Mouse (Mus musculus) spleen, adult 18-20 months (tissue): Measurements from ENCODE around the gene Rgl2.
"Not testable (repeated sequence)": the region's sequence is repeated elsewhere in the genome, so short reads cannot be mapped to it uniquely, and the experiment has no call there.

Experiments
- DNase-seq, 2 experiments: peaks; one replicate each; pipeline ENCODE4 v3.0.0; 2022; ENCODE audit warnings: mixed read lengths in 2 of 2

The Rgl2 gene

DNA sequence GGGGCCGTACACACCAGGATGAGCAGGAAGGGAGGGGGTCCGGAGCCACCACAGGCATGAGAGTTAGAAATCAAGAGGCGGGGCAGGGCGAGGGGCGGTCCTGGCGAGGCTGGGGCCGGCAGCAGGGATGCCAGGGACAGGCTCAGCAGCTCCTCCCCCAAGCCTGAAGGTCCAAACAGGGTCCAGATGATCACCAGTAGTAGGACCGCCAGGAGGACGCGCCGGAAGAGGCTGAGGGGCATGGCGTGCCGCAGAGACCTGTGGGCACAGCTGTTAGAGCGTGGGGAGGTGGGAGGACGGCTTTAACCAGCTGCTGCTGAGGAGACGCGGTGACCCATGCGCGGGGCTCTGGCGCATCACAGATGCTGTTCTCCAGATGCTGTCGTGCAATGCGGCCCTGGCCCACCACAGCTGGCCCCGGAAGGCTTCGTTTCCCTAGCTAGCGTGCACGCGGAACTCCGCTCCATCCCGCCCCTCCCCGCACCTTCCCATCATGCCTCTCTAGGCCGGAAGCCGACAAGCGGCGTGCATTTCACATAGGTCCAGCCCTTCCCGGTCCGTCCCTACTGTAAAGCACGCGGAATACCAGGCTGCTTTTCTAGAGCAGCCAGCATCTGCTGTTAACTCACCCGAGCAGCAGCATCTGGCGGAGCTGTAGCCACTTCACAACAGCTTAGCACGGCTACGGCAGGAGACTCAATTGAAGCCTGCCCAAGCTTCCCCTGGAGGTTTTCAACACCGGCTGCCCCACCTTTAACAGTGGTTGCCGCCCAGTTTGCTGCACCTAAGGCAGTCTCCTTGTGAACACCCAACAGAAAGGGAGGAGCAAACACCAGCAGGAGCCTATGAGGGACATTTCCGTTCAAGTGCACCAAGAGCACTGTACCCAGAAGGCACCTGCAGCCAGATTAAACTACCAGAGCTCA, 21.9 kb downstream of the Rgl2 start, which contains the start of gene B3galt4:
B3galt4 (minus strand) TSS at position 468 of the 926 bp plus-strand sequence.
- DNase-seq = peak; percentile 71 to 77

DNA sequence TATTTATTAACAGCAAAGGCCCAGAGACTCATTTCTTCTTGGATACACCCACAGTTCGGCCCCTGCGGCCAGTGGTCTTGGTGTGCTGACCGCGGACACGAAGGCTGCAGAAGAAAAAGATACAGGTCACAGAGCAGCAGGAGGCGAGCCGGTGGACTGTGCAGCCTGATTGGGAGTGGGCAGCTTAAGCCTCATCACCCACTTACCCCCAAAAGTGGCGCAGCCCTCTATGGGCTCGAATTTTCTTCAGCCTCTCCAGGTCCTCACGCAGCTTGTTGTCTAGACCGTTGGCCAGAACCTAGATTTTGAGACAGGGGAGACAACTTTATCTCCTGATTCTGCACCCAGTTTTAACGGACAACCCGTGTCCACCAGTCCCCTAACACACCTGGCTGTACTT, 22.7 kb downstream of the Rgl2 start:
- DNase-seq = not testable (repeated sequence)

DNA sequence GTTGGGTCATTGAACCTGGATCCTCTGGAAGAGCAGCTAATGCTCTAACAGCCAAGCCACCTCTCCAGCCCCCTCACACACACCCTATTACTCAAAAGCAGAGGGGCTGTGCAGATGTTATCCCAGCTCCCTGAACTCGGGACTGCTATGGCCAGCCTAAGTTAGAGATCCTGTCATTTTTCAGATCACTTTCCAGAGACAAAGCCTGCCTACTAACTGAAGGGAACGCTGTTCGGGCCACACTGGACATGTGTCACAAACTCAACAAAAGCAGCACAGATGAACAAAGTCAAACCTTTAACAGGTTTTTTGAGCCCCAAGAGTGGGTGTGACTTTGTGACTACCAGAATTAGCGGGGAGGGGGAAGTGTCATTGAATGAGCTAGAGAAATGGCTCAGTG, 23.5 kb downstream of the Rgl2 start:
- DNase-seq = no peak

DNA sequence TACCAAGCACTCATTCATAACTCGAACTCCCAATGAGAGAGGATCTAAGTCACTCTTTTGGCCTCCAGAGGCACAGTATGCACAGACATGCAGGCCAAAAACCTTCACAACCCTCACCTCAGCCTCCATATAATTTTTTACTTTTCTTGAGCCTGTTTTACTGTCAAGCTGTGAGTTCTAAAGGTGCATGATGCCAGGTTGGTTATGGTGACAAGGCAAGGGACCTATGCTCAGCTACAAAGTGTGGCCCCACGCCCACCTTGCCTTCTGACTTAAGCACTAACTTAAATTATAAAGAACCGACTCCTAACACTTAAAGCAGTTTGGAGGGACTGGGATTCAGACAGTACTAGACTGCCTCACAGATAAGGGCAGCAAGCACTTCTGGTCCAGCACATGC, 24.0 kb downstream of the Rgl2 start:
- no peak for DNase-seq

DNA sequence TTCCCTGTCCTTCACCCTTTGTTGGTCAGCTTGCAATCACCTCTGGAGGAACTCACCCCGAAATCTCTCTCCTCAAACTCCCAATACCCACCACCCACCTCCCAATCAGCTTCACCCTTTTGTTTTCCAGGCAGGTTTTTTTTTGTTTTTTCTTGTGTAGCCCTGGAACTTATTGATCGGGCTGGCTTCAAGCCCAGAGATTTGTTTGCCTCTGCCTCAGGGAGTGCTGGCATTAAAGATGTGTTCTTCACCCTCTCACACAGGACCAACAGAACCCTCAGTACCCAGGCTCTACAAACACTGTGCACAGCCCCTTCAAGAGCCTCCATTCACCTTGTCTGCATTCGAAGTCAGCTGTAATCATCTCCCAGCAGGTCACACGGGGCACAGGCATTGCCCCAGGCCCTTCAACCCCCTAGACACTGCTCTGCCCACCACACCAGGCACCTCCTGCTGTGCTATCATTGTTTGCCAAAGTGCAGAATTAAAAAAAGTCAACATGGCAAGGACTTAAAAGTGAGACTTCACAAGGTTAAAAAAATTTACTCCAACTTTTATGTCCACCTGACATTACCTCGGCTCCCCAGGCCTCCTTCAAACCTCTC, 24.7 kb downstream of the Rgl2 start:
- DNase-seq = no peak

DNA sequence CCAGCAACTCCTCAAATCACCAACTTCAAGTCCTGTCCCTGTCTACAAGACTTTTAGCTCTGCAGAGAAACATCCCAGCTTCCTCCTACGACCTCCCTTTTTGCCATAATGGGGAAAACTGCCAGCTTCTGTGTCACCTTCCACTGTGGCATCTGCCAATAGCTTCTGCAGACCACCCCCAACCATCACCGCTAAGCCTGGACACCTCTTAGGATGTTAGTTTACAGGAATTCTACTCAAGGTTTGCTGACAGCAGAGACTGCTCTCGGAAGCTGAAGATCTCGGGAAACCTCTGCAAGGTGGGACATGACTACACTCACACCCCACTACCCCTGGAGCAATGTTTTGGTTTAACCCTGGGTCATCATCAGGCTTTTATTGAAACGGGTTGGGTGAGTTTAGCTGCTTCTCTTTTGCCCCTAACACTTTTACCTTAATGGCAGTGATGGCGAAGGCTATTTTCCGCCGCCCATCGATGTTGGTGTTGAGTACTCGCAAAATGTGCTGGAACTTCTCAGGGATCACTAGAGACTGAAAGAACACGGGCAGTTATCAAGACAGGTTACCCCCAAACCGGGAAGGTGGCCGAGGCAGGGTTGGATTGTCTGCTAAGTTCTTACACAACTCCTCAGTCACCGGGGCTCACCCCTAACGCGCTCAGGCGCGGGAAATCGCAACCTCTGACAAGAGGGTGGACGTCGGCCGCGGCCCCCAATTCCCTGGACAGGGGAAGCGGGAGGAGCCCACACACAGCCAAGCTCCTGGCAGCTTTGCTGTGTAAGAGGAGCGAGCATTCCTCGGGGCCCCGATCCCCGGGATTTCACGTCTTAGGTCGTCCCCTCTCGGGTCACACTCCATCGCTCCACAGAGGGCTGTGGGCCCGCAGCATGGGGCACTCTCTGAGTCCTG, 25.6 kb downstream of the Rgl2 start:
- DNase-seq = no peak

DNA sequence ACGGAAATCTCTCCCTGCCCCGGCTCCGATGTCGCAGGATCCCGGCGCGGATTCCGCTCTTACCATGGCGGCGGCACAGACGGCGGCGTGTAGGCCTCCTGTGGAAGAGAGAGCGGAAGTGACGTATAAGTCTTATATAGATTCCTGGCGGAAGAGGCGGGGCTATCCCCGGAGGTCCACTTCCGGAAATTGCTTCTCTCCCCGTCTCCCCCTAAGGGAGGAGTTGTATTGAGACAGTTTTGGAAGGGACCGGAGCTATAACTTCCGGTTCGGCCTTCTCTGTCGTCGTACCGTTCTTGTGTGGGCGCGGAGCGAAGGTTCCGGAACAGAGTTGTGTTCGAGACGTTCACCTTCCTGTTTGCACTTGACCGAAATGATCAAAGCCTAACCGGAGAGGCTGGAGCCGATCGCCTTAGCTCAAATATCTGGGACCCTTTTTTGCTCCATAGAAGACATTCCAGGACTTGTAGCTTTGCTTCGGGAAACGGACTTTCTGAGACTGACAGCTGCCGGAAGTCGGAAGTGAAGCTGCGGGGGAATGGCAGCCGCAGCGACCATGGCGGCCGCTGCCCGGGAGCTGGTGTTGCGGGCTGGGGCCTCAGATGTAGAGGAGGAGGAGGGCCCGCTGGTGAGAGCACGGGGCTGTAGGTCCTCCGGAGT, 26.3 kb downstream of the Rgl2 start, which contains the start of the genes Vps52 and Rps18:
Vps52 (plus strand) TSS at position 258 of the 660 bp plus-strand sequence.
Rps18 (minus strand) TSS at position 447 of the 660 bp plus-strand sequence.
- DNase-seq = peak; percentile 89 to 96

DNA sequence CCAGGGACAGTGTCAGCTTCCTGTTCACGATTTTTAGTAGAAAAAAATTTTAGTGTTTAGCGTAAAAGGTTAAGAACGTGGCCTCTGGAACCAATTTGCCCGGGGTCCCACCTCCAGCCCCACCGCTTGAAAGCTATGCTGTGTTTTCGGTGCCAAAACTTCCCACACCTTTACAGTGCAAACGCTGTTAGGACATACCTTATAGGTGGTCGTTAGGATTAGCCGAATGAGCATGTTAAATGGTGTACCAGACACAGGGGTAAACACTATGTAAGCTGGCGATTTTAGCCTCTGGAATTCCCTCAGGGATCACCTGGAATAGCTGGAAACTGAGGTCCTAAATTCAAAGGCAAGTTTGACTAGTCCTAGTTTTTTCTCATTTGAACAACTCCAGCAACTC, 27.0 kb downstream of the Rgl2 start:
- no peak for DNase-seq

DNA sequence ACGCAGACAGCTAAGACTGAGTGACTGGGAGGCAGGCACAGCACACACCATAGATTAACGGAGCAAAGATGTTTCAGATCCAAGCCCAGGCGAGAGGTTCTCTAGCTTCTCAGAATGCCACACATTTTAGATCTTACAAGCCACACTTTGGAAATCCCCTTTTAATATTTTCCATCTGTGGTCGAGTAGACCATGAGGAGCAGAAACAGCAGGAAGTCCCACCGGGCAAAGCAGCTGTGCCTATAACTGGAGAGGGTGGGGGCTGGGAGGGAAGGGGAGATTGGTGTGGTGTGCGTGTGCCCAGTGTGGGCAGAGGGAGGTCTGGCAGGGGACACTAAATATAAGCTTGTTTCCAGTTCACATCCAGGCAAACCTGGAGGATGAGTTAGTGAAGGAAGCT, 28.1 kb downstream of the Rgl2 start:
- DNase-seq = no peak

DNA sequence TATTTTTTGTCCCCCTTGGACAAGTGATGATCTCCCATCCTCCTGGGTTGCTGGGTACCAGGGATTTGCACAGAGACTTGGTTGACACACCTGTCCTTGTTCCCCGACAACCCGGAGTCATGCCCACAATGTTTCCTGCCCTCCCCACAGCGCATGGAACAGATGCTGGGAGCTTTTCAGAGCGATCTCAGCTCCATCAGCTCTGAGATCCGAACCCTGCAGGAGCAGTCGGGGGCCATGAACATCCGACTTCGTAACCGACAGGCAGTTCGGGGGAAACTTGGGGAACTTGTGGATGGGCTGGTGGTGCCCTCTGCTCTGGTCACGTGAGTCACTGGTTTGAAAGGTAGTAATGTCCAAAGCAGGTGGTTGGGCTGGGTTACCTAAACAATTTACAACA, 29.1 kb downstream of the Rgl2 start:
- DNase-seq = no peak

DNA sequence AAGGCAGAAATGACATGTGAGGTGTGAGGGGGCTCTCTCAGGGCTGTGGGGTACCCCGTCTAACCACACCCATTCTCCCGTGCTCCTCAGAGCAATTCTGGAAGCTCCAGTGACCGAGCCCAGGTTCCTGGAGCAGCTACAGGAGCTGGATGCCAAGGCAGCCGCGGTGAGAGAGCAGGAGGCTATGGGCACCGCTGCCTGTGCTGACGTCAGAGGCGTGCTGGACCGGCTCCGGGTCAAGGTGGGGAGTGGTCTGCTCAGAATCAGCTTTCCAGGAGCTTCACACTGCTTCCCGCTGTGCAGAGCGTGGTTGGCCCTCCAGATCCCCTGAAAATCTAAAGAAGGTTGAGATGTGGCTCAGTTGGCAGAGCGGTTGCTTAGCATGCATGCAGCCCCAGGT, 29.8 kb downstream of the Rgl2 start:
- DNase-seq = no peak

DNA sequence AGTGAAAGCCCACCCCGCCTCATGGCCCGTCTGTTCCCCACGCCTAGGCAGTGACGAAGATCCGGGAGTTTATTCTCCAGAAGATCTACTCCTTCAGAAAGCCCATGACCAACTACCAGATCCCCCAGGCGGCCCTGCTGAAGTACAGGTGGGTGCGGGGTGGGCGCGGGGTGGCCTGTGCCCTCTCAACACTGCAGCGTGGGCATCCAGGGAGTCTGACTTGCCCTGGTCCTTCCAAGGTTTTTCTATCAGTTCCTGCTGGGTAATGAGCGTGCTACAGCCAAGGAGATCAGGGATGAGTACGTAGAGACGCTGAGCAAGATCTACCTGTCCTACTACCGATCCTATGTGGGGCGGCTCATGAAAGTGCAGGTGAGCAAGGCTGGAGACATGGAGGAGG, 30.6 kb downstream of the Rgl2 start:
- no peak for DNase-seq

DNA sequence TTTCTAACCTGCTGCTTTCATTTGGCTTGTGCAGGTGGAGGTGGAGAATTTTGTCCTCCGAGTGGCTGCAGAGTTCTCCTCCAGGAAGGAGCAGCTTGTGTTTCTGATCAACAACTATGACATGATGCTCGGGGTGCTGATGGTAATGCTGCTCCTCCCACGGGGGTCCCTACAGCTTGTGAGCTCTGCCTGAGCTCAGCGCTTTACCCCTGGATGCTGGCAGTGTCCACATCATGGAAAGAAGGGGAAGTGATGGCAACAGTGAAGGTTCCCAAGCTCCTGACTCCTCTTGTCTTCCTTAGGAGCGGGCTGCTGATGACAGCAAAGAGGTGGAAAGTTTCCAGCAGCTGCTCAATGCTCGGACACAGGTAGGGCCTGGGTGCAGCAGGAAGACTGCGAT, 33.5 kb downstream of the Rgl2 start:
- DNase-seq = no peak

DNA sequence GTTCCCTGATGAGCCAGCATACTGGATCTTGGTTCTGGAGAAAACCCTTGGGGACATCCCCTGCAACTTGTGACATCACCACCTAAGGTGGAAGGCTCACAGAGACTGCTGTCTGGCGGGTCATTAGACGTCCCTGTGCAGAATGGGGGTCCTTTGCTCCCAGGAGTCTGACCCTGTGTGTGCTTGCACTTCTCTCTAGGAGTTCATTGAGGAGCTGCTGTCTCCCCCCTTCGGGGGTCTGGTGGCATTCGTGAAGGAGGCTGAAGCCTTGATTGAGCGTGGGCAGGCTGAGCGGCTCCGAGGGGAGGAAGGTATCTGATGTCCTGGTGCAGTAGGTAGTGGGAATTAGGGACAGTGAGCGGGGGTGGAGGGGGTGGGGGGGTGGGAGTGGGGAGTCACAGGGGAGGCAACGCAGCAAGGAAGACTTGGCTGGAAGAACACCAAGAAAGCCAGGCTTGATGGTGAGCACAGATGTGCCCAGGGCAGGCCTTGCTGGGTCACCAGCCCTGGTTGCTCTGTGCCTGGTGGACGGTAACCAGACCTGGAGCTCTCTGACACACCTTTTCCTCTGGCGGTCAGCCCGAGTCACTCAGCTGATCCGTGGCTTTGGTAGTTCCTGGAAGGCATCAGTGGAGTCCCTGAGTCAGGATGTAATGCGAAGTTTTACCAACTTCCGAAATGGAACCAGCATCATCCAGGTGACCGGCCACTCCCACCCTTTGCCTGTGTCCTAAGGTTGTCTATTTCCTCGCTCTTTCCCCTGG, 35.9 kb downstream of the Rgl2 start:
- DNase-seq = no peak

DNA sequence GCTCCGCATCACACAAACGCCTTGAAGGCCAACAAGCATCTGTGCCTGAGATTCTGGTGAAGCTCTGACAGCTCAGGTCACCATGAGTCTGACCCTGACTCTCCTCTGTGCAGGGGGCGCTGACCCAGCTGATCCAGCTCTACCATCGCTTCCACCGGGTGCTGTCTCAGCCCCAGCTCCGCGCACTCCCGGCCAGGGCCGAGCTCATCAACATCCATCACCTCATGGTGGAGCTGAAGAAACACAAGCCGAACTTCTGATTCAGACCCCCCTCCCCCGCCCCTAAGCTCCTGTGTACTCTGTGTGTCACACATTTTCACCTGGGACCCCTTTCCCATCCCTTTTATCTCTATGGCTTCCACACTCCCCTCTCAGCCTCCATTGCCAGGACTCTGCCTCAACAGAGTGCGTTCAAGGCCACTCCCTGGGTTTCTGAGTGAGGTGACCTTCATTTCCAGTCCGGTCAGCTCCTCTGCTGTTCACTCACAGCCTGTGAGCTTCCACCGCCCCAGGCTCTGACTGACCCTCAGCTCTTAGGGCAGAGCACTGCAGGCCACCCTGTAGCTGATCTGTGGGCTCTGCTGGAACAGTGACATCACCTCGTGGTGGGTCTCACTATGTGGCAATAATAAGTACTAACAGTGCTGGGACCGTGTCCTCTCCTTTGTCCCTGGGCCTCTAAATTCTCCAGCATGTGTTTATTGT, 36.7 kb downstream of the Rgl2 start:
- no peak for DNase-seq

DNA sequence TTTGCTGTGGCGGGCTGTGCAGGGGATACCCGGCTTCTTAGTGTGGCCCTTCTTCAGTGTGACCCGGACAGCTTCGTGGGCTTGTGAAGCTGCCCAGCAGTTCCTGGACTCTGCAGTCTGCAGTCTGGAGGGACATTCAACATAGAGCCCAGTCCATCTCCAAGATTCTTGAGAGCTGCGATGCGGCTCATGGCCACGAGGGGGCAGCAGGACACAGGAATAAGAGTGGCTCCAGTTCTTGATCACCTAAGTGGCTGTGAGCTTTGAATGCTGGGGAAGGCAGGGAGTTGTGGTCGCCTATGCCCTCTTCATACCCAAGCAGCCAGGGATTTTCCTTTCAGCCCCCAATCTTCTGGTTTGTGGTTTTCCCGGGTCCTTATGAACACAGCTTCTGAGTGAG, 39.1 kb downstream of the Rgl2 start:
- peak; percentile 60 to 81 for DNase-seq

DNA sequence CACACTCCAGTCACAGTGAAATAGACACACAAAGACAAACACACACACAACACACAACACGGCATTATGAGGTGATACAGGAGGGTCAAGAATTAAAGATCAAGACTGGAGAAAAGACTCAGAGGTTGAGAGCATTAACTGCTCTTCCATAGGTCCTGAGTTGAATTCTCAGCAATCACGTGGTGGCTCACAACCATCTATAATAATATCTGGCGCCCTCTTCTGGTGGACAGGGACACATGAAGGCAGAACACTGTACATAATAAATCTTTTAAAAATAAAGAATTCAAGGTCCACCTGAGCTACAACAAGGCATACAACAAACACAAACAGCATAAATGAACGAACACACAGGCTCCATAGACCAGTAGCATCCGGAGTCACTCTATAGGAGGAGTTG, 39.6 kb downstream of the Rgl2 start:
- peak in 1 of 2 experiments; percentile 37 for DNase-seq

DNA sequence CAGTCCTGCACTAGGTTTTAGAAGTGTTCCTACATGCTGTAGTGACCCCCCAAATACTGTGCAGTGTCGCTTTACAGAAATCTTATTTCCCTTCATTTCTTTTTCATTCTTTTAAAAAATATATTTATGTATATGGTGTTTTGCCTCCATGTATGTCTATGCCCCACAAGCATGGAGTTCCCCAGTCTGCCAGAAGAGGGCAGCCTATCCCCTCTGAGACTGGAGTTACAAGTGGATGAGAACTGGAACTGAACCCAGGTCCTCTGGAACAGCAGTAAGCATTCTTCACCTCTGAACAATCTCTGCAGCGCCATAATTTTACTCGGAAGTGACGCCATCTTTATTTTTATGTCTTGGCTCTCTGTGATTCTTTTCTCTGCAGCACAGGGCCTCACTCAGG, 40.1 kb downstream of the Rgl2 start:
- no peak for DNase-seq

DNA sequence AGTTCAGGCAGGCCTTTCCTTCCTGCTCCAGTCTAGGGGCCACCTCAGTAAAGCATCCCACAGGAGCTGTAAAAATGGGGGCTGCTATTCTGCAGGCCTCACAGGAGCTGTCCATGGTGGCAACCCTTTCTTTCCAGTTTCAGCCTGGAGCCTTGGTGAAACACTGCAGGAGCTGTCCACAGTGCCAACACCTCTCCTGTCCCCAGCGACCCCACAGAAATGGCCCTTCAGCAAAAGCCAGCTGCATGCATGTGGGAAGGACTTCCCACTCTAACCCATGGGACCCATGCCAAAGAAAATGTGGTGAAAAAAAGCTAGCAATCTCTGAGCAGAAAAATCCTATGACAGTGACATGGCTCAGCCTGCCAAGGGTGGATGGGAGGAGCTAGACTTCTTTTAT, 43.3 kb downstream of the Rgl2 start:
- DNase-seq = no peak

DNA sequence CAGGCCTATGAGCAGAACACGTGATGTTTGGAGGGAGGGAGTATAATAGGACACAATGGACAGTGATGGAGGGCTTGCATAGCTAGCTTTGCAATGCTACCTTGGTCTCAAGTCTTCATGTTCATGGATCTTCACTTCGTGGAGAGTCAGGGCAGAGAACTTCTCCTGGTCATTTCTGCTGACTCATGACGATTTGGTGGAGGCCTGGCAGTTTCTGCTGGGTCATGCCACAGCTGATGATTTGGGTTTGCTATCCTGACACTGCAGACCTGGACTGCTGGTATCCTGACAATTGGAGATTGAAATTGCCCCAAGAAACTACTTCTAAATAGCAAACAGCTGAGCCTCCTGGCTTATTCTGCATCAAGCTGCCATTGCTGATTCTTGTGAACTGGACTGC, 44.2 kb downstream of the Rgl2 start:
- no peak for DNase-seq
